Mouse (Mus musculus): Measurements from ENCODE around the gene Ppp1r1c.

- TF ChIP-seq CTCF (IDR thresholded peaks at IDR 0.05; ENCODE audit: borderline replicate concordance, control insufficient read depth, extremely low read depth, insufficient read depth, low read length, poor library complexity), result no peak
- no peak for TF ChIP-seq POLR2A (IDR thresholded peaks at IDR 0.05; ENCODE audit: control insufficient read depth, extremely low read depth, insufficient read depth, low read length, poor library complexity)
Measured at GRCm38 (mm10) chr2:79839090-79839489, 131.5 kb downstream of the Ppp1r1c start.

All from thymus, adult 2 months (tissue).